Mouse (Mus musculus): Measurements from ENCODE around the gene Alcam. TPM values are rescaled to one million over a fixed set of nuclear protein-coding genes. Genes with fewer than 3 reads are reported as not detected.

Alcam gene
- polyA plus RNA-seq (2014; fragmentation: Illumina TruSeq; extraction: RNeasy Lipid Tissue Mini Kit (QIAGEN cat#74804); ENCODE audit: low read depth, low replicate concordance), result 11.3 TPM

GRCm38 (mm10) chr16:52453971-52454514 lies at the start of gene Alcam:
Gene Alcam (minus strand): TSS chr16:52454074.

